Mouse (Mus musculus): ENCODE measurements at regions not wholly inside any gene's neighbourhood (a gene's known extent, or its start where the extent isn't known, plus 50 kb on each side); places are given as distances from the start of the nearest gene placed in this dataset.

DNA sequence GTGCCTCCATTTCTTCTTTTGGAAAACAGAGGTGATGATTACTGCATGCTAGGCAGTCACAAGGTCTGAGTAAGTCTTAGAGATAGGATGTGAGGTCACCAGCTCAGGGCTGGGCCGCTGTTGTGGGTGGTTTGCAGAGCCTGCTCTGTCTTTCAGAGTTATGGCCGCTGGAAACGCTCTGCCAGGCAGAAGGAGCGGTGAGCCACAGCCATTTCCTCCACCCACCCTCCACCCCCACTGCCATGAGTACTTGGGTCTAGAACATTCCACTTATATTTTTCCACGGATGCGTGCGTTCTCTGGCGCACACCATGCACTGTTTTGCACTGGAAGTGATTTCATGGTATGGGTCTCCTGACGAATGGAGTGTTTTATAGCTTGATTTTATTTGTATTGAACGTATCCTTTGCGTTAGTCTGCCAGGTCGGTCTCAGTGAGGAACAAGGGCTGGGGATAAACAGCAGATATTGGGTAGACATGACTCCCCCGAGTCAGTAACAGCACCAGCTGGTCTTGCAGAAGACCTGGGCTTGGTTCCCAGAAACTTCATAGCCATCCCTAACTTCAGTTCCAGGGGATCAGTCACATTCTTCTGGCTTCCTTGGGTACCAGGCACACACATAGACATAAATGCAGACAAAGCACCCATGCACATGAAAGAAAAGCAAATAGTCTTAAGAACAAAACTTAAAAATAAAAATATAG lies 300.8 kb downstream of the Med13l start:
- 91% methylated on average over 13 of the region's 13 CpGs for WGBS
- no peak for ATAC-seq (ENCODE audit: low FRiP score)
- no peak overlapping the region for H3K4me2 ChIP-seq
- peaks cover 15% of the 10 kb centered on the region for H3K9me3 ChIP-seq
- no peaks in the 10 kb centered on the region for H3K36me3 ChIP-seq
- H3K9ac ChIP-seq, result no peak overlapping the region
- no peak overlapping the region for H3K4me3 ChIP-seq
- H3K27me3 ChIP-seq, result 0 out of 2 replicates have a peak, but pooled peaks cover 7% of the 10 kb centered on the region
- H3K27ac ChIP-seq, result no peak overlapping the region
- peaks cover 6% of the 10 kb centered on the region for H3K4me1 ChIP-seq (replicated peaks)

DNA sequence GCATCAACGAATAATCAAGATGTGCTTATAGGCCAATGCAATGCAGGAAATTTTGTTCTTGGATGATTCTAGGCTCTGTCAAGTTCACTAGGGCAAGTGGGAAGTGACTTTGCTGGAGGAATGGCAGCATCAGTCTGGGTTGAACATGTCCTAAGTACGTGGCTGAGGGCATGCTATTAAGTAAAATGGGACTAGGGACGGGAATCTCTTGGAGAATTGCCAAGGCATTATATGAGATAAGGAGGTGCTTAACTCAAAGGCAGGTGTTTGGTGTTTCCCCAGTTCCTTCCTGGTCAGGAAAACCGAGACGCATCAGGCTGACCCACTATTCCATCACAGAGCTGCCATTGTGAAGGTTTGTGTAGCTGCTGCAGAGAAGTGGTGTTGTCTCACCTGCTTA lies 307.0 kb downstream of the Med13l start:
- no peak for ATAC-seq (ENCODE audit: low FRiP score)
- 95% methylated on average over 5 of the region's 5 CpGs for WGBS
- Histone ChIP-seq H3K9ac (no peak overlapping the region), H3K36me3 (no peaks in the 10 kb centered on the region), H3K4me1 (replicated peaks) (no peaks in the 10 kb centered on the region), H3K27ac (no peak overlapping the region), H3K27me3 (no peaks in the 10 kb centered on the region), H3K9me3 (peaks cover 13% of the 10 kb centered on the region), H3K4me2 (no peak overlapping the region), H3K4me3 (no peak overlapping the region)

DNA sequence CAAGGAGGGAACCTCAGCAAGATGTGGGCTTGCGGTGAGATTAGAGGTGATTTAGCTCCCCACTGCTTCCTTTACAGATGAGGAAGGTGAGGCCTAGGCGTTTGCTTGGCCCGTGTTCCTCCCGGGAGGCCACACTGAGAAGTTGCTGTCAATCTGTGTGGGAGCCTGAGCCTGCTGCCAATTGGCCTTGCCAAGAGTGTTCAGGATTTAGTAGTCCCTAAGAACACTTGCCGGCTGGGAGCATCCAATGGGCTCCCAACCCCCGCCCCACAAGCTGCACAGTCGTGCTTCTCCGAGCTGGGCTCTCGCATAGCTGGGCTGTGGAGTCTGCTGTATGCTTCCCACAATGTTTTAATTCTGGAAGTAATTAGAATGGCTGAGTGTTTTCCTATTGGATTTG lies 308.9 kb downstream of the Med13l start:
- no peaks in the 10 kb centered on the region for H3K36me3 ChIP-seq
- no peak overlapping the region for H3K4me3 ChIP-seq
- ATAC-seq (ENCODE audit: low FRiP score), result no peak
- no peaks in the 10 kb centered on the region for H3K4me1 ChIP-seq (replicated peaks)
- H3K9me3 ChIP-seq, result peaks cover 4% of the 10 kb centered on the region; the same call in 1 of the 2 replicates
- H3K27ac ChIP-seq, result no peak overlapping the region
- no peak overlapping the region for H3K4me2 ChIP-seq
- WGBS, result 84% methylated on average over 9 of the region's 9 CpGs
- H3K27me3 ChIP-seq, result peaks cover 12% of the 10 kb centered on the region
- no peak overlapping the region for H3K9ac ChIP-seq

DNA sequence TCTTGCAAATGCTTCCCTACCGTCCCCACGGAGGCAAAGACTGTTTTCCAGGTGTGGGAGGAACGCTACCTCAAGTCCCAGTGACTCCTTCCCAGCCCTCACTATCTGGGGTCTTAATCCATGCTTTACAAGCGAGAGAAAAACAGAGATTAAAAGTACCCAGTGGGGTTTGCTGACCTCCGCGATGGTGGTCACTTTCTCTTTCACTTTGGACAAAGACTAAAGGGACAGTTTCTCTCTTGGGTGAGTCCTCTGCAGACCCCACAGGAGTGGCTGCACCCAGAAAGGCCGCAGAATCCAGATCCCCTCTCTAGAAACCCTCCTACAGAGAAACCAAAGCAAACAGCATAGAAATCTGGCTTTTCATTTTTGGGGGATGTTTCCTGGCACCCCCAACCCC lies 313.4 kb downstream of the Med13l start:
- no peak overlapping the region for H3K4me2 ChIP-seq
- no peak overlapping the region for H3K9ac ChIP-seq
- H3K9me3 ChIP-seq, result no peaks in the 10 kb centered on the region
- H3K4me3 ChIP-seq, result no peak overlapping the region
- no peaks in the 10 kb centered on the region for H3K36me3 ChIP-seq
- ATAC-seq (ENCODE audit: low FRiP score), result no peak
- WGBS, result 54% methylated on average over 7 of the region's 7 CpGs
- H3K4me1 ChIP-seq (replicated peaks), result no peaks in the 10 kb centered on the region; the same call in 1 of the 2 replicates
- no peak overlapping the region for H3K27ac ChIP-seq
- H3K27me3 ChIP-seq, result peaks cover 52% of the 10 kb centered on the region

DNA sequence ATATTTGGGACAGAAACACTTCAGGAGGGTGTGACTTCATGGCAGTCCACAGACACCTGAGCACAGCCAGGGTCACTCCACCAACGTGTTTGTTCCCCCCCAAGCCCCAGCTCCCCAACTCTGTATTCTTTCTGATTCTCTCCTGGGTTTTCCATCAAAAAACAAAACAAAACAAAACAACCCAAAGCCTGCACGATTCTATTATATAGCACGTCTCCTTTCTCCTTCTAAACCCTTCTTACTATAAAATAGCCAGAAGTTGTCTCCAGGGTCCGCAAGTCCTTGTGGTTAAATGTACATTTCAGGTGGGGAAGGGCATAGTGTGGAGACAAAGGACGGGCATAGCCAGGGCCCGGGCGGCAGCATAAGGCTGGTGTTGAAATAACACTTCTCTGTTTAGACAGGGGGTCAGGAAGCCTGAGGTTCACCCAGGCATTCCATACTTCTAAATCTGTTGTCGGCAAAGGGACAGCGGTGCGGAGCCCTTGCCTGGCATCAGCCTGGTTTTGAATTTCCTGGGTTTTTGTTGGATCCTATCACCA lies 314.7 kb downstream of the Med13l start:
- H3K4me3 ChIP-seq, result no peak overlapping the region
- no peak overlapping the region for H3K27ac ChIP-seq
- H3K36me3 ChIP-seq, result no peaks in the 10 kb centered on the region
- no peak overlapping the region for H3K9ac ChIP-seq
- H3K4me1 ChIP-seq (replicated peaks), result no peaks in the 10 kb centered on the region; the same call in 1 of the 2 replicates
- no peaks in the 10 kb centered on the region for H3K9me3 ChIP-seq
- H3K27me3 ChIP-seq, result peaks cover 61% of the 10 kb centered on the region
- ATAC-seq (ENCODE audit: low FRiP score), result no peak
- WGBS, result 73% methylated on average over 10 of the region's 10 CpGs
- no peak overlapping the region for H3K4me2 ChIP-seq

DNA sequence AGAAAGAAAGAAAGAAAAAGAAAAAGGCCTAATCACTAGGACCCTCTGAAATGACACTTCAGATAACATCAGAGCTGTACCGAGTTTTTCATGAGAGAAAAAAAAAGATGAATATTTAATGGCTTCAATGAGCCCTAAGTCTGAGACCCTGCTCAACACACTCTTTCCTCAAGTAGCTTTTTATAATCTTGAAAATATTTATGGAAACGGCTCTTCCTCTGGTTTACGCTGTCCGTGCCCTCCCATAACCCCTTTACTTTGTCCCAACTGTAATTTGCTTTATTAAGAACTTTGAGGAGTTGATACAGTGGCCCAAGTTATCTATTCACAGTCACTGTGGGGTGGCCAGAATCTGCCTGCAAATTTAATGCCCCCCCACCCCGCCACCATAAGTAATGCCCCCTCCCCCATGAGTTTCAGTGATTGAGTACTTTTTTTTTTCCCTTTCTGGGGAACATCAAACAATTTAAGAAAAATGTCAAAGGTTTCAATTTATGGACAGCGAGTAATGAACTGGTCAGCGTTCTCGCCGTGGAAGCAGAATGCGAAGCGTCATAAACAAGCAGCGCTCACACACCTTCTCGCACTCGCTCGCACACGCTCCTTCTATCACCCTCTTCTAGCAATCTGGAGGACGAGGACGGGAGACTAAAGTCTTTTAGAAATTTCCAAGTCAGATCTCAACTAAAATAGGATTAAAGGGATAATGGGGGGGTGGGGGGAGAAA lies 316.3 kb downstream of the Med13l start:
- no peaks in the 10 kb centered on the region for H3K36me3 ChIP-seq

DNA sequence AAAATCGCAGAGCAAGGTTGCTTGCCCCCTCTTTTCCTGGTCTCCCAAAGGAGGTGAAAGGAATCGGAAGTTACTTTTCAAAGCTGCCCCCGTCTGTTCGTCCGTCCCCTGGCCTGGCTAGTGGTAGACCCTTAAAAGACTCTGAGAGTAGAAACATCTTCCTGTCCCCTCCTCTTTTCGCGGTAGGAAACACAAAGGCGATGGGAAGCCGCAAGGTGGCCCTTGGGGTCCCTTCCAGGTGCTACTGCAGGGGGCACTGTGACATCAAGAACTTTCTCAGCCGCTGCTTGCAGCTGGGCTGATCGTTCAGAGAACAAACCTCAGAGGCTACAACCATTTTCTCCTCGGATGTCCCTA lies 316.8 kb downstream of the Med13l start:
- H3K4me2 ChIP-seq, result peak overlapping the region; percentile 38
- H3K36me3 ChIP-seq, result no peaks in the 10 kb centered on the region
- ATAC-seq (ENCODE audit: low FRiP score), result no peak
- H3K27ac ChIP-seq, result no peak overlapping the region
- no peaks in the 10 kb centered on the region; the same call in 1 of the 2 replicates for H3K4me1 ChIP-seq (replicated peaks)
- WGBS, result under 1% methylated on average over 12 of the region's 12 CpGs
- peaks cover 2% of the 10 kb centered on the region; the same call in 1 of the 2 replicates for H3K9me3 ChIP-seq
- H3K27me3 ChIP-seq, result peaks cover 67% of the 10 kb centered on the region
- H3K9ac ChIP-seq, result no peak overlapping the region
- 0 out of 2 replicates have a peak overlapping the region, but pooled peaks have one; percentile 11 for H3K4me3 ChIP-seq

More for the DNA sequence above, 316.3 kb downstream of the Med13l start:
- WGBS, result 11% methylated on average over 18 of the region's 18 CpGs
- H3K4me3 ChIP-seq, result 0 out of 2 replicates have a peak overlapping the region, but pooled peaks have one; percentile 11
- no peak overlapping the region for H3K9ac ChIP-seq
- peaks cover under 1% of the 10 kb centered on the region; the same call in 1 of the 2 replicates for H3K9me3 ChIP-seq
- ATAC-seq (ENCODE audit: low FRiP score), result no peak
- H3K27me3 ChIP-seq, result peaks cover 65% of the 10 kb centered on the region
- peak overlapping the region; percentile 38 for H3K4me2 ChIP-seq
- H3K27ac ChIP-seq, result no peak overlapping the region
- no peaks in the 10 kb centered on the region; the same call in 1 of the 2 replicates for H3K4me1 ChIP-seq (replicated peaks)

DNA sequence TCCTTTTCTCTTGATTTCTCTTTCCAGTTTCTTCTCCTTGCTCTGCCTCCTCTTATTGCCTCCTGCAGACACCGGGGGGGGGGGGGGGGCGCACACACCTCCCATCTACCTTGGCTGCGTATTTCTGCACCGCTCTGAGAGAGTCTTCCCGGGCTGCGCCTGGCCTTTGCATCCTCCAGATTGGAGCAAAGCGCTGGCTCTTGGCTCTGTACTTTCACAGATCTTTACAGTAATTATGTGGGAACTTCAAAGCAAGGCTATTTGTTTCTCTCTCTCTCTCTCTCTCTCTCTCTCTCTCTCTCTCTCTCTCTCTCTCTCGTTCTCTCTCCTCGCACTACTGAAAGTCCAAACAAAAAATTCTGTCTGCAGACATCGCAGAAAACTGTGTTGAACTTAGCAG lies 317.4 kb downstream of the Med13l start:
- H3K27me3 ChIP-seq, result peaks cover 67% of the 10 kb centered on the region
- WGBS, result 29% methylated on average over 10 of the region's 10 CpGs

DNA sequence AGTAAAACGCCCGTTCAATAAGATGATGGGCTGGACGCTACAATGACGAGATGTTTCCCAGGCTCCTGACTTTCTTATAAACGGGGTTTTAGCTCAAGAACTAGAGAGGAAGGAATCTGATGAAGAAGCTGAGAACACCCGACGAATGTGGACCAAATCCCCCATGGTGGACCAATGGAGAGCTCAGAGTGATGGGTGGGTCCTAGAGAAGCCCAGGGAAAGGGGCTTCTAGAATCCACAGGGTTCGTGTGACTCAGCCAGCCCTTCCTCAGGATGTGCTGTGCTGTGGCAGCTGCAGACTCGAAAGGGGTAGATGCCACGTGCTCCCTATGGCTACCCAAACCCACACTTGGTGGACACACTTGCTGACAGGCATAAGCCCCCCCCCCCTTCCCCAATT lies 318.2 kb downstream of the Med13l start:
- Histone ChIP-seq H3K9me3 (peaks cover 2% of the 10 kb centered on the region; the same call in 1 of the 2 replicates), H3K27me3 (peaks cover 61% of the 10 kb centered on the region), H3K4me2 (no peak overlapping the region), H3K4me3 (no peak overlapping the region), H3K36me3 (no peaks in the 10 kb centered on the region), H3K9ac (no peak overlapping the region), H3K27ac (no peak overlapping the region), H3K4me1 (replicated peaks) (no peaks in the 10 kb centered on the region; the same call in 1 of the 2 replicates)
- no peak for ATAC-seq (ENCODE audit: low FRiP score)
- 50% methylated on average over 10 of the region's 10 CpGs for WGBS

More for the DNA sequence above, 317.4 kb downstream of the Med13l start:
- Histone ChIP-seq H3K9me3 (peaks cover 2% of the 10 kb centered on the region; the same call in 1 of the 2 replicates), H3K36me3 (no peaks in the 10 kb centered on the region), H3K4me2 (no peak overlapping the region), H3K4me1 (replicated peaks) (no peaks in the 10 kb centered on the region; the same call in 1 of the 2 replicates), H3K4me3 (no peak overlapping the region), H3K9ac (no peak overlapping the region), H3K27ac (no peak overlapping the region)
- ATAC-seq (ENCODE audit: low FRiP score), result no peak

DNA sequence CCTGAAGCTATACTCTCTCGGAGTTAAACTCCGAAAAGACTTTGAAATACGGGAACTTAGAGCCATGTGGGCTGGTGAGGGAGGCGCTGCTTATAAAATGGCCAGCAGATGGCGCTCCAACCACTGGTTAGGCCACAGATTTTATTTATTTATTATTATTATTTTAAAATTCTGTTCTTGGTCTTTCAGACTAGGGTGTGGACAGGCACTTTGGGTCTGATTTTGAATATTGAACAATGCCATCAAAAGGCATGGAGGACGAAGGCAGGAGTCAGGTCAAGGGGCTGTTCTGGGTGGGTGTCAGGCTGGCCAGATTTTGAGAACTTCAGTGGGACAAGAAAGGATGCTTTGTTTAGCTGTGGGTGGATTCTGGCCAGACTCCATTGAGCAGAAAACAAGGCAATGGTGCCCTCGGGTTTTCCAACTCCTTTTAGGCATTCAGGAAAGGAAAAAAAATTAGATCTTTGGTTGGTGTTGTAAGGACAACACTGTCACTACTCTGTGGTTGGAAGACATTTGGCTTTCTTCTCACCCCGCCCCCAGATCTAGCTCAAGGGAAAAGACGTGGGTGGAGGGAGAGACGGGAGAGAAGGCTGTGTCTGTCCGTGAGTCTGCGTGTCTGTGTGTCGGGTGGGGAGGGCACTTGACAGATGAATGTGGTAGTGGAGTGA lies 319.5 kb downstream of the Med13l start:
- H3K27ac ChIP-seq, result peak overlapping the region; percentile 18; the same call in 1 of the 2 replicates
- H3K4me2 ChIP-seq, result no peak overlapping the region
- 12% methylated on average over 13 of the region's 13 CpGs for WGBS
- H3K27me3 ChIP-seq, result peaks cover 51% of the 10 kb centered on the region
- no peak overlapping the region for H3K4me3 ChIP-seq
- H3K36me3 ChIP-seq, result no peaks in the 10 kb centered on the region
- ATAC-seq (ENCODE audit: low FRiP score), result peak; percentile 72
- no peaks in the 10 kb centered on the region; the same call in 1 of the 2 replicates for H3K4me1 ChIP-seq (replicated peaks)
- H3K9me3 ChIP-seq, result peaks cover 2% of the 10 kb centered on the region; the same call in 1 of the 2 replicates
- H3K9ac ChIP-seq, result no peak overlapping the region

DNA sequence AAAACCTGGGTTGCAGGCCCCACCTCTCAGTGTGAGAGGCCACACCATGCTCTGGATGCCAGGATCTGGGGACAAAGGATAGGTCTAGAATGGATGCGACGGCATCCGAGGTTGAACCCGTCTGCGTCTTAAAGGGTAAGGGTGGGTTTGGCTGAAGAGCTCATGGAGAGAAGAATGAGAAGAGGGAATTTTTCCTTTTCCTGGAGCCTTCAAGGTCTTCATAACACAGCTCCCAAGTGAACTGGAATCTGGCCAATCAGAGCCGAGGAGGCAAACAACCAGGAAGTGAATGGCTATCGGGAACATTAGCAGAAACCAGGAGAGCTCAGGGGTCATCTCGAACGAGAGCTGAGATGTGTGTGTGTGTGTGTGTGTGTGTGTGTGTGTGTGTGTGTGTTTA lies 320.1 kb downstream of the Med13l start:
- no peaks in the 10 kb centered on the region; the same call in 1 of the 2 replicates for H3K4me1 ChIP-seq (replicated peaks)
- peak overlapping the region; percentile 18; the same call in 1 of the 2 replicates for H3K27ac ChIP-seq
- peaks cover 2% of the 10 kb centered on the region; the same call in 1 of the 2 replicates for H3K9me3 ChIP-seq
- no peak overlapping the region for H3K9ac ChIP-seq
- ATAC-seq (ENCODE audit: low FRiP score), result peak; percentile 28; the same call in 1 of the 2 replicates
- 66% methylated on average over 9 of the region's 9 CpGs for WGBS
- no peak overlapping the region for H3K4me3 ChIP-seq
- H3K27me3 ChIP-seq, result peaks cover 46% of the 10 kb centered on the region
- no peak overlapping the region for H3K4me2 ChIP-seq
- H3K36me3 ChIP-seq, result no peaks in the 10 kb centered on the region

DNA sequence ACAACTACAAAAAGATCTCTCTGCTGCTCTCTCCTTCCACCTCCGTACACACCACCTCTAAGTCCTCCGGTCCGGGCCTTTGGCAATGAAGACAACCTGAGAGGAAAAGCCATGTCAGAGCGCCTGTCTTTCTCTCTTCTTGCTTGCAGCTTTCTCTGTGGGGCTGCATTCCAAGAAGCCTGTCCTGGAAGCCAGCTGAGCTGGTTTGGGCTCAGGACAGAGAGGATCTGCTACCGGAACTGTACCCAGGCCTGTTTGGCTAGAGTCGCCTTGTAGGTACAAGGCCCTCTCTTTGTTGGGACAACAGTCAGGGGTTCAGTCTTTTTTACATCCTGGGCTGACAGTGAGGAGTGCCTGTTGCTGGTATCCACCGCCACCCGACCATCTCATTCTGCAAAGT lies 321.4 kb downstream of the Med13l start:
- no peak for ATAC-seq (ENCODE audit: low FRiP score)
- Histone ChIP-seq H3K4me1 (replicated peaks) (no peaks in the 10 kb centered on the region; the same call in 1 of the 2 replicates), H3K4me3 (no peak overlapping the region), H3K36me3 (no peaks in the 10 kb centered on the region), H3K4me2 (no peak overlapping the region), H3K27me3 (peaks cover 35% of the 10 kb centered on the region), H3K27ac (no peak overlapping the region), H3K9ac (no peak overlapping the region), H3K9me3 (peaks cover 2% of the 10 kb centered on the region; the same call in 1 of the 2 replicates)
- 96% methylated on average over 8 of the region's 8 CpGs for WGBS

Measured in hindbrain, embryonic 13.5 days (tissue).